Mouse (Mus musculus) myocyte (in vitro differentiated cells): ENCODE data around the gene Ppp2r5b.

Experiments
- MAX ChIP-seq: IDR thresholded peaks from one replicate; pipeline ENCODE4 v1.6.1; 2011; ENCODE audit warnings: low read depth, mild to moderate bottlenecking, control low read depth
- MYOD1 ChIP-seq, 3 experiments: IDR thresholded peaks; one replicate each; pipeline ENCODE4 v1.6.1; 2011; ENCODE audit warnings: control low read depth in 2 of 3, low read depth in 2 of 3, mild to moderate bottlenecking in 2 of 3, moderate library complexity in 1 of 3; ENCODE audit not compliant: insufficient read length in 2 of 3, control insufficient read depth in 1 of 3
- MYOG ChIP-seq, 3 experiments: IDR thresholded peaks; one replicate each; pipeline ENCODE4 v1.6.1; 2011; ENCODE audit warnings: control low read depth in 2 of 3, low read depth in 2 of 3, mild to moderate bottlenecking in 2 of 3; ENCODE audit not compliant: insufficient read length in 2 of 3, control insufficient read depth in 1 of 3, insufficient read depth in 1 of 3
- POLR2A ChIP-seq: IDR thresholded peaks from one replicate; pipeline ENCODE4 v1.6.1; 2011; ENCODE audit warnings: low read depth, mild to moderate bottlenecking, control low read depth, moderate library complexity; ENCODE audit not compliant: insufficient read length
- POLR2AphosphoS2 ChIP-seq: IDR thresholded peaks from one replicate; pipeline ENCODE4 v1.6.1; 2011; ENCODE audit warnings: low read depth, control low read depth; ENCODE audit not compliant: insufficient read length
- REST ChIP-seq: IDR thresholded peaks from one replicate; pipeline ENCODE4 v1.6.1; 2011; ENCODE audit warnings: mild to moderate bottlenecking, control low read depth, moderate library complexity; ENCODE audit not compliant: insufficient read depth, insufficient read length
- SRF ChIP-seq: IDR thresholded peaks from one replicate; pipeline ENCODE4 v1.6.1; 2011; ENCODE audit warnings: low read depth; ENCODE audit not compliant: control insufficient read depth, insufficient read length
- TCF12 ChIP-seq: IDR thresholded peaks from one replicate; pipeline ENCODE4 v1.6.1; 2011; ENCODE audit warnings: mild to moderate bottlenecking, control low read depth; ENCODE audit not compliant: poor library complexity, insufficient read depth, severe bottlenecking
- TCF3 ChIP-seq: IDR thresholded peaks from one replicate; pipeline ENCODE4 v1.6.1; 2011; ENCODE audit warnings: low read depth, control low read depth; ENCODE audit not compliant: insufficient read length
- USF1 ChIP-seq: IDR thresholded peaks from one replicate; pipeline ENCODE4 v1.6.1; 2011; ENCODE audit warnings: low read depth, mild to moderate bottlenecking, control low read depth, moderate library complexity

- TF ChIP-seq MYOD1 (IDR thresholded peaks at IDR 0.05; ENCODE audit: control insufficient read depth in 1 of 3, insufficient read length in 2 of 3, low read depth in 2 of 3) = no peak
- TF ChIP-seq POLR2A = no peak
- no peak for TF ChIP-seq TCF12
- no peak for TF ChIP-seq MAX
- TF ChIP-seq TCF3 = no peak
- TF ChIP-seq USF1 = no peak
- TF ChIP-seq POLR2AphosphoS2 = no peak
- no peak for TF ChIP-seq REST
- no peak for TF ChIP-seq MYOG (IDR thresholded peaks at IDR 0.05; ENCODE audit: control insufficient read depth in 1 of 3, insufficient read depth in 1 of 3, insufficient read length in 2 of 3, low read depth in 2 of 3)
- no peak for TF ChIP-seq SRF
These were observed 35.0 kb upstream of the Ppp2r5b start for GRCm38 (mm10) chr19:6270661-6271060.
